Mouse (Mus musculus): ENCODE results near the gene Lamc3.

GRCm38 (mm10) chr2:31904089-31904488 is 17.0 kb downstream of the Lamc3 start:
- no peak for TF ChIP-seq CTCF (IDR thresholded peaks at IDR 0.05; ENCODE audit: control insufficient read depth, insufficient read depth, insufficient replicate concordance, low read depth, low read length)
- TF ChIP-seq POLR2A (IDR thresholded peaks at IDR 0.05; ENCODE audit: control insufficient read depth, low read depth, low read length): no peak

Data from testis, adult 2 months (tissue).